Mouse (Mus musculus): ENCODE results near the gene Sumf2.

DNA sequence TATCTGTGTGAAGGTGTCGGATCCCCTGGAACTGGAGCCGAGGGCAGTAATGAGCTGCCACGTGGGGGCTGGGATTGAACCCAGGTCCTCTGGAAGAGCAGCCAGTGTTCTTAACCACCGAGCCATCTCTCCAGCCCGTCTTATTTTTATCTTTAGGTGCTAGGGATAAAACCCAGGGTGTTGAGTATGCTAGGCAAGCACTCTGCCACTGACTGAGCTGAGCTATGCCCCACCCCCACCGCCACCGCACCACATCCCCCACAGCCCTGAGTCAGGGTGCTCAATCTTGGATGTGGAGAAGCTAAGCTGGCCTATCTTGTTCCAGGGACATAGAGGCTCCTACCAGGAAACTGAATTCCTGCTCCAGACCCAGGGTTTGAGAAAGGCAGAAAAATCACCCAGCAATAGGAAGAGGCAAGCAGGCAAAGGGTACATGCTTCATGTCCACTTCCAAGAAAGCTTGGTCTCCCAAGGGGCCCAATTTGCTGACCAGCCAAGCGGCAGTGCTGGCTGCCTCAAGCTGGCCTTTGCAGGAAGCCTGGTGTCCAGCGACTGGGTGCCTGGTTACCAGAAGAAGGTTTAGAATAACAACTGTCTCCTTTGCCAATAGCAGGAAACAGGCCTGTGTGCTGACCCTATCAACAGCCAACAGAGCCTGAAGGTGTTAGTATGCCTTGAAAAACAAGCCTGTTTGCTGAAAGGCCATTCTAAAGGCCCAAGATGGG, 31.1 kb downstream of the Sumf2 start:
- TF ChIP-seq POLR2A (IDR thresholded peaks at IDR 0.05; ENCODE audit: extremely low read depth, insufficient read depth, low read length) (no peak), CTCF (IDR thresholded peaks at IDR 0.05; ENCODE audit: extremely low read depth, insufficient read depth, low read length) (no peak)

All from cortical plate, adult 2 months (tissue).